Mouse (Mus musculus) lung, postnatal 0 days (tissue): ENCODE results near the gene Aim2. TPM values are rescaled to one million over a fixed set of nuclear protein-coding genes. Genes with fewer than 3 reads are reported as not detected.
A peak's percentile ranks its signal among the peaks of the same experiment; 100 is the strongest.

Experiments
- ATAC-seq: fragments of 200-750 bp; cut with Nextera tagmentation; 2 replicates; pipeline ENCODE4 v1.8.0; 2017; ENCODE audit warnings: moderate library complexity
- DNase-seq: peaks from one replicate; pipeline ENCODE4 v3.0.0-alpha.2; 2016; ENCODE audit warnings: low spot score
- H3K27ac ChIP-seq: fragments of 300-500 bp; sonication (generic); 2 replicates; pipeline ENCODE4 v1.5.1; 2014; ENCODE audit warnings: antibody characterized with exemption, mild to moderate bottlenecking, low read length, mixed read lengths
- H3K27me3 ChIP-seq: fragments of 300-500 bp; sonication (generic); replicated peaks from 2 replicates; pipeline ENCODE4 v1.6.1; 2014; ENCODE audit warnings: low read length, mixed read lengths; ENCODE audit not compliant: insufficient read depth
- H3K36me3 ChIP-seq: fragments of 300-500 bp; sonication (generic); 2 replicates; pipeline ENCODE4 v1.6.1; 2014; ENCODE audit warnings: low read length, mixed read lengths; ENCODE audit not compliant: insufficient read depth
- H3K4me1 ChIP-seq: fragments of 300-500 bp; sonication (generic); 2 replicates; pipeline ENCODE4 v1.6.1; 2014; ENCODE audit warnings: antibody characterized with exemption, low read depth, low read length, mixed read lengths; ENCODE audit not compliant: insufficient read depth
- H3K4me2 ChIP-seq: fragments of 300-500 bp; sonication (generic); replicated peaks from 2 replicates; pipeline ENCODE4 v1.6.1; 2014; ENCODE audit warnings: low read depth, mild to moderate bottlenecking, low read length, moderate library complexity, mixed read lengths
- H3K4me3 ChIP-seq: fragments of 300-500 bp; sonication (generic); 2 replicates; pipeline ENCODE4 v1.5.1; 2014; ENCODE audit warnings: low read depth, low read length
- H3K9ac ChIP-seq: fragments of 300-500 bp; sonication (generic); replicated peaks from 2 replicates; pipeline ENCODE4 v1.6.1; 2014; ENCODE audit warnings: low read depth, mild to moderate bottlenecking
- H3K9me3 ChIP-seq: fragments of 300-500 bp; sonication (generic); 2 replicates; pipeline ENCODE4 v1.6.1; 2016; ENCODE audit warnings: low read length, mixed read lengths
- CTCF ChIP-seq: IDR thresholded peaks from 2 replicates; pipeline ENCODE4 v1.5.1; 2016; ENCODE audit warnings: antibody characterized with exemption, mild to moderate bottlenecking
- EP300 ChIP-seq: IDR thresholded peaks from 2 replicates; pipeline ENCODE4 v1.6.1; 2016; ENCODE audit warnings: antibody characterized with exemption, mild to moderate bottlenecking, control low read depth
- WGBS: fragments of 180-500 bp; shearing (Covaris S2); extraction: QIAGEN DNeasy Blood & Tissue Kit; methylation state at CpG from one replicate; pipeline ENCODE4 v1.1.7; 2014; 5-methylcytosine and 5-hydroxymethylcytosine counted together
- polyA plus RNA-seq: library from polyadenylated mRNA; unstranded; fragments of >200 nt; fragmentation: Nextera tagmentation; extraction: Ambion mirVana; gene quantifications from 2 replicates; pipeline ENCODE4 v1.2.1, GENCODE M21; 2015

Gene Aim2
- polyA plus RNA-seq, 1 experiment from 2014 or later: 3.4 TPM

- no peak for TF ChIP-seq CTCF
- TF ChIP-seq EP300: no peak
- H3K9me3 ChIP-seq: no peaks in the 10 kb centered on the region
- H3K36me3 ChIP-seq: no peaks in the 10 kb centered on the region
- H3K27ac ChIP-seq: no peak overlapping the region
- no peak overlapping the region for H3K4me2 ChIP-seq
- ATAC-seq (peak; percentile 65), DNase-seq (peak; percentile 59)
- WGBS: 88% methylated on average over 1 of the region's 1 CpGs
- no peaks in the 10 kb centered on the region for H3K27me3 ChIP-seq
- H3K4me3 ChIP-seq: no peak overlapping the region
- H3K9ac ChIP-seq: no peak overlapping the region
- no peaks in the 10 kb centered on the region for H3K4me1 ChIP-seq
Measured at GRCm38 (mm10) chr1:173418936-173419621, 68.4 kb downstream of the Aim2 start.

DNA sequence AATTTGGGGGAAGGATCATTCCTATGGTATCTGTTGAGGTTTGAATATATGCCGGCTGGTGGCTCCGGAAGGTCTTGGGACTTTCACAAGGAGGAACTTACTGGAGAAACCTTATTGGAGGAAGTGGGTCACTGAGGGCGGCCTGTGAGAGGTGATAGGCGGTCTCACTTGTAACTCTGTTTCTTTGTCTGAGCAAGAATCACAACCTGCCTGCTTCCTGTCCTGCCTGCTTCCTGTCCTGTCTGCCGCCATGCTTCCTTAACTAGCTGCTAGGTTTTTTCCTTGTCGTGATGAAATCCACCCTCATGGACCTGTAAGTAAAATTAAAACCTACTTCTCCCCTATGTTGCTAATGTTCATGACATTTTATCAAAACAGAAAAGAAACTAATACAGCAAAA is 69.7 kb downstream of the Aim2 start:
- H3K4me2 ChIP-seq: no peak overlapping the region
- ATAC-seq: no peak; the same call in 1 of the 2 replicates
- peak; percentile 41 for DNase-seq
- no peak overlapping the region for H3K27ac ChIP-seq
- no peak overlapping the region for H3K9ac ChIP-seq
- no peaks in the 10 kb centered on the region for H3K36me3 ChIP-seq
- no peaks in the 10 kb centered on the region for H3K9me3 ChIP-seq
- H3K27me3 ChIP-seq: no peaks in the 10 kb centered on the region
- no peak overlapping the region for H3K4me3 ChIP-seq
- no peak for TF ChIP-seq EP300
- TF ChIP-seq CTCF: no peak
- 56% methylated on average over 6 of the region's 6 CpGs for WGBS
- H3K4me1 ChIP-seq: no peaks in the 10 kb centered on the region

GRCm38 (mm10) chr1:173426345-173426744 is 75.7 kb downstream of the Aim2 start:
- no peak for DNase-seq
- H3K36me3 ChIP-seq: no peaks in the 10 kb centered on the region
- H3K9ac ChIP-seq: no peak overlapping the region
- H3K27me3 ChIP-seq: no peaks in the 10 kb centered on the region
- H3K4me2 ChIP-seq: no peak overlapping the region
- no peak overlapping the region for H3K4me3 ChIP-seq
- no peaks in the 10 kb centered on the region for H3K4me1 ChIP-seq
- ATAC-seq: no peak
- H3K9me3 ChIP-seq: no peaks in the 10 kb centered on the region
- no peak overlapping the region for H3K27ac ChIP-seq
- 70% methylated on average over 2 of the region's 2 CpGs for WGBS
- TF ChIP-seq CTCF (no peak), EP300 (no peak)

- no peak overlapping the region for H3K9ac ChIP-seq
- H3K4me3 ChIP-seq: no peak overlapping the region
- H3K36me3 ChIP-seq: no peaks in the 10 kb centered on the region
- H3K27ac ChIP-seq: no peak overlapping the region
- TF ChIP-seq CTCF (no peak), EP300 (no peak)
- no peak overlapping the region for H3K4me2 ChIP-seq
- DNase-seq (peak; percentile 40), ATAC-seq (no peak)
- H3K4me1 ChIP-seq: no peaks in the 10 kb centered on the region
- WGBS: 66% methylated on average over 8 of the region's 8 CpGs
- H3K27me3 ChIP-seq: no peaks in the 10 kb centered on the region
- no peaks in the 10 kb centered on the region for H3K9me3 ChIP-seq
Measured at GRCm38 (mm10) chr1:173427385-173427784, 76.7 kb downstream of the Aim2 start.

DNA sequence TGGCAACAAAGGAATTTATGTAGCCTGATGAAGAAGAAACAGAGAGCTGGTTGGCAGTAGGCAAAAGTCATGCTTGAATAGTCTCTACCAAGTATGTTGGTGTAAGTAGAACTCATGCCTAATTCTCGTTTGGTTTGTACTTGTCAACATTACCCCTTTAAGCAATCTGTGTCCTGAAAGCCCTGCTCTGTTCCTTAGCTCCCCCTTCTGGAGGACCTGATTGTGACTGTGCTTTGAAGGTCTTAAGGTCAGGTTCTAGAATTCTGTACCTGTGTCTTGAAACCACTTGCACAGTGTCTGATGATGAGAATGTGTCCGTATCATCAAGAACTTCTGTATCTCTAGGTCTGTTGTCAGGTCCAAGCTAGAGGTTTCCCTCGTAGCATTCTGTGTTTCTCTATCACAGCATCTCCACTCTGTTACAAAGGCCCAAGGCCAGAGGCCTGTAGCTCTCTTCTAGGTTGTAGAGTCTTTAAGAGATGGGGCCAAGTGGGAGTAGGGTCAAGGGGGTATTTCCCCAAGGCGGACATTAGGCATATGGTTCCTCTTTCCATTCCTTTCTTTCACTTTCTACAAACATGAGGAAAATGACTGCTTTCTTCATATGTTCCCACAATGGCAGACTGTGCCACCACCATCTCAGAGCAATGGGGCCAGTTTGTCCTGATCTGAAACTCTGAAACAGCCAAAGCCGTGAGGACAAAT is 79.5 kb downstream of the Aim2 start:
- H3K27me3 ChIP-seq: no peaks in the 10 kb centered on the region
- TF ChIP-seq CTCF: 0 out of 2 replicates have a peak, but pooled peaks have one; percentile 2
- TF ChIP-seq EP300: no peak
- H3K9ac ChIP-seq: no peak overlapping the region
- H3K36me3 ChIP-seq: no peaks in the 10 kb centered on the region
- H3K27ac ChIP-seq: no peak overlapping the region
- DNase-seq (no peak), ATAC-seq (no peak)
- H3K4me2 ChIP-seq: no peak overlapping the region
- H3K4me1 ChIP-seq: no peaks in the 10 kb centered on the region
- WGBS: 75% methylated on average over 5 of the region's 5 CpGs
- H3K9me3 ChIP-seq: no peaks in the 10 kb centered on the region
- H3K4me3 ChIP-seq: no peak overlapping the region

GRCm38 (mm10) chr1:173432411-173432810 is 81.7 kb downstream of the Aim2 start:
- no peak for TF ChIP-seq CTCF
- no peak for TF ChIP-seq EP300

More at GRCm38 (mm10) chr1:173432411-173432810, 81.7 kb downstream of the Aim2 start:
- H3K9ac ChIP-seq: no peak overlapping the region
- WGBS: 57% methylated on average over 2 of the region's 2 CpGs
- H3K27ac ChIP-seq: no peak overlapping the region
- H3K4me1 ChIP-seq: no peaks in the 10 kb centered on the region
- H3K4me2 ChIP-seq: no peak overlapping the region
- H3K36me3 ChIP-seq: no peaks in the 10 kb centered on the region
- no peaks in the 10 kb centered on the region for H3K27me3 ChIP-seq
- H3K9me3 ChIP-seq: no peaks in the 10 kb centered on the region
- ATAC-seq (no peak), DNase-seq (no peak)
- H3K4me3 ChIP-seq: no peak overlapping the region
